Mouse (Mus musculus) B cell, adult 62 days (primary cell): ENCODE results near the gene 4930555G01Rik. TPM values are rescaled to one million over a fixed set of nuclear protein-coding genes. Genes with fewer than 3 reads are reported as not detected.

Experiments used
- total RNA-seq: library from RNA; stranded (reverse); gene quantifications from 4 replicates; pipeline ENCODE4 v1.2.4, GENCODE M21; 2023

The 4930555G01Rik gene
- not detected in 4 replicates for total RNA-seq

DNA sequence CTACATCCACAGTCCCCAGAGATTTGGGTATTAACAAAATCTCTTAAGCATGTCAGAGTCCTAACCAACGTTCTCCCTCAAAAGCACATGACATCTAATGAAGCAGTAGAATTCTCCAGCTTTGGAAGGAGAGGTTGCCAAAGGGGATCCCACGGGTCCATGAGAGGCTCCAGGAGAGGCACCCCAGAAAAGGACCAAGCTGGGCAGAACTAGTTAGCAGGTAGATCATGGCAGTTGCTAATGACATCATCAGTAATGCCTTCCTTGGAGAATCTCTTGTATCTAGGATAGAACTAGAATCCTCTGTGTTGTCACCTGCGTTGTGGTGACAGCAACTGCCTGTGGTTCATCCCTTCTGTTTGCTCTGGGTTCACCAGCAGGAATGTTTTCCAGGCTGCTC lies at the start of gene 4930555G01Rik:
TSS of gene 4930555G01Rik (plus strand) at position 301 of the 400 bp plus-strand sequence.

GRCm38 (mm10) chr14:5015591-5015990 lies 34.8 kb upstream of the 4930555G01Rik start, which contains the start of gene Gm3298:
Gene Gm3298, plus strand, starts transcription at chr14:5015891.

DNA sequence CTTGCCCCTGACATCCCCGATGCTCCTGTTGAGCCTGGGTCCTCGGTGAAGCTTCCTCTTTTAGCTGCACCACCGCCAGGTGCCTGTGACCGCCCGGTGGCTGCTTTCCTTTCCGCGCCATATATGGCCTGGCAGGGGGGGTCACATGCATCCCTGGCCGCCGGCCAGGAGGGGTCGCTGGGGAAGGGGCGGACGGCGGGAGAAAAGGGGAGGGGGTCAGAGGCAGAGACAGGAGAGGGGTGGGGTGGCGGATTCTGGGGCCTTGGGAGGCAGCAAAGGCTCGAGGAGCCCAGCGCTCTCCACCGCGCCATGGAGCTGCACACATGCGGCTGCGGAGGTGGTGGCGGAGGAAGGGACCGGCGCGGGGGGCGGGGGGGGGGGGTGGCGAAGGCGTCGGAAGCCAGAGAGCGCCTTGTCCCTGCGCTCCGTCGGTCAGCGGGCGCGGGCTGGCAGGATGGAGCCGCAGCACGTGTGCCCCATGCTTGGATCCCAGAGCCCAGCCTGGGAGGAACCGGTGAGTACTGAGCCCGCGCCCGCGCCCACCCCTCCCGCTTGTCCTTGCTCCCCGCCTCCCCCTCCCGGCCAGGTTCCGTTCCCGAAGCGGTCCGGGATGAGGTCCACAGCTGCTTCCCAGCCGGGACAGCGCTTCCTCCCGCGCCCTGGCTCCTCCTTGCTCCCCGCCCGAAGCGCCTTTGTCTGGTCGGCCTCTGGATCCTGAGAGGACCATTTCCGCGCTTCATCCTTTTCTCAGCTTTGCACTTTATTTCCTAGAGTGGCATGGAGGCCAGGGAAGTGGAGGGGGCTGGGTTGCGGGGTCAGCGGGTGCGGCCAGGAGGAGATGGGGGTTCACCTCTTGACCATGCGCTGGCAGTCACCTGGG lies 20.4 kb downstream of the 4930555G01Rik start, which contains the start of gene Gm8281:
TSS of gene Gm8281 (plus strand) at position 430 of the 880 bp plus-strand sequence.

Other genes starting within 250 kb of the 4930555G01Rik start
- not detected in 4 replicates for gene Gm3269, start 212.5 kb upstream of the 4930555G01Rik start, total RNA-seq
- gene Gm3264, start 195.1 kb upstream of the 4930555G01Rik start, total RNA-seq = not detected in 4 replicates
- gene Gm3278, start 158.2 kb upstream of the 4930555G01Rik start, total RNA-seq = not detected in 4 replicates
- not detected in 4 replicates for gene Gm8297, start 66.7 kb upstream of the 4930555G01Rik start, total RNA-seq
- gene Gm3298, start 34.7 kb upstream of the 4930555G01Rik start, total RNA-seq = not detected in 4 replicates
- not detected in 4 replicates for gene Gm8281, start 20.4 kb downstream of the 4930555G01Rik start, total RNA-seq
- not detected in 4 replicates for gene Gm8279, start 80.9 kb downstream of the 4930555G01Rik start, total RNA-seq
- gene Gm3317, start 113.9 kb downstream of the 4930555G01Rik start, total RNA-seq = not detected in 4 replicates
- not detected in 4 replicates for gene Gm8271, start 135.2 kb downstream of the 4930555G01Rik start, total RNA-seq
- not detected in 4 replicates for gene Gm3526, start 210.0 kb downstream of the 4930555G01Rik start, total RNA-seq